Mouse (Mus musculus) CH12.LX (cell line): ENCODE measurements around the gene App. TPM values are rescaled to one million over a fixed set of nuclear protein-coding genes. Genes with fewer than 3 reads are reported as not detected.

ENCODE experiments used
- DNase-seq: peaks from one replicate; pipeline ENCODE4 v3.0.0-alpha.2; 2013; ENCODE audit errors: extremely low read depth
- H3K27ac ChIP-seq: 2 replicates; pipeline ENCODE4 v1.5.1; 2012; ENCODE audit warnings: low read depth, mild to moderate bottlenecking, control low read depth, moderate library complexity; ENCODE audit not compliant: insufficient read depth
- H3K27me3 ChIP-seq: replicated peaks from 2 replicates; pipeline ENCODE3; 2012; ENCODE audit warnings: inconsistent platforms
- H3K36me3 ChIP-seq, 2 experiments: replicated peaks in 1 of 2; 2 replicates each; pipeline versions ENCODE3 to v1.6.1; 2012; ENCODE audit warnings: inconsistent platforms in 1 of 2, low read length in 1 of 2, mild to moderate bottlenecking in 1 of 2, mixed read lengths in 1 of 2, moderate library complexity in 1 of 2; ENCODE audit not compliant: control insufficient read depth in 1 of 2, insufficient read depth in 1 of 2
- H3K4me1 ChIP-seq, 2 experiments: 2 replicates each; pipeline ENCODE4 v1.6.1; 2012; ENCODE audit warnings: inconsistent platforms in 1 of 2, moderate library complexity in 1 of 2; ENCODE audit not compliant: insufficient read depth in 2 of 2, control insufficient read depth in 1 of 2
- H3K4me2 ChIP-seq: 2 replicates; pipeline ENCODE4 v1.6.1; 2012; ENCODE audit warnings: low read depth, mild to moderate bottlenecking, control low read depth; ENCODE audit not compliant: poor library complexity, insufficient read depth, severe bottlenecking
- H3K4me3 ChIP-seq, 3 experiments: fragments of 150-350 bp in 1 of 3; sonication (generic) in 1 of 3; replicated peaks in 1 of 3; 2 replicates each; pipeline versions ENCODE3 to v1.5.1; 2011 to 2012; ENCODE audit warnings: low read depth in 2 of 3, low read length in 2 of 3, mild to moderate bottlenecking in 2 of 3, moderate library complexity in 2 of 3, control low read depth in 1 of 3, improper control_type of control experiment in 1 of 3, inconsistent platforms in 1 of 3, mixed read lengths in 1 of 3; ENCODE audit not compliant: poor library complexity in 1 of 3
- H3K79me2 ChIP-seq: replicated peaks from 2 replicates; pipeline ENCODE4 v1.6.1; 2012; ENCODE audit warnings: mild to moderate bottlenecking, moderate library complexity; ENCODE audit not compliant: control insufficient read depth, poor library complexity, insufficient read depth, severe bottlenecking; ENCODE audit errors: extremely low read depth
- H3K9ac ChIP-seq: 2 replicates; pipeline ENCODE4 v1.6.1; 2012; ENCODE audit warnings: low read depth, mild to moderate bottlenecking, control low read depth, moderate library complexity; ENCODE audit not compliant: insufficient read depth
- H3K9me3 ChIP-seq: replicated peaks from 2 replicates; pipeline ENCODE3; 2012; ENCODE audit warnings: low read length, inconsistent platforms, mixed read lengths
- CHD1 ChIP-seq: IDR thresholded peaks from 2 replicates; pipeline ENCODE4 v1.6.1; 2012; ENCODE audit warnings: low read depth, low read length, improper control_type of control experiment, inconsistent platforms
- CHD2 ChIP-seq: IDR thresholded peaks from 2 replicates; pipeline ENCODE4 v1.6.1; 2011; ENCODE audit warnings: low read length, improper control_type of control experiment
- ELF1 ChIP-seq: IDR thresholded peaks from 2 replicates; pipeline ENCODE4 v1.6.1; 2014; ENCODE audit warnings: low read depth, mild to moderate bottlenecking, inconsistent platforms, low read length, improper control_type of control experiment
- EP300 ChIP-seq: IDR thresholded peaks from 2 replicates; pipeline ENCODE4 v1.6.1; 2011; ENCODE audit warnings: low read length, improper control_type of control experiment
- ETS1 ChIP-seq: conservative IDR thresholded peaks from 2 replicates; pipeline ENCODE4 v1.6.1; 2012; ENCODE audit warnings: low read depth, mild to moderate bottlenecking, inconsistent platforms, low read length, improper control_type of control experiment, moderate library complexity
- IRF4 ChIP-seq: IDR thresholded peaks from 2 replicates; pipeline ENCODE4 v1.6.1; 2014; ENCODE audit warnings: low read depth, mild to moderate bottlenecking, inconsistent platforms, low read length, improper control_type of control experiment
- JUN ChIP-seq: IDR thresholded peaks from 2 replicates; pipeline ENCODE4 v1.6.1; 2011; ENCODE audit warnings: low read depth, mild to moderate bottlenecking, low read length, improper control_type of control experiment, moderate library complexity; ENCODE audit not compliant: insufficient read depth
- JUND ChIP-seq: conservative IDR thresholded peaks from 2 replicates; pipeline ENCODE4 v1.6.1; 2011; ENCODE audit warnings: low read depth, low read length, improper control_type of control experiment
- MAFK ChIP-seq: IDR thresholded peaks from 2 replicates; pipeline ENCODE4 v1.6.1; 2011; ENCODE audit warnings: low read length, improper control_type of control experiment; ENCODE audit not compliant: insufficient replicate concordance
- MAZ ChIP-seq: IDR thresholded peaks from 2 replicates; pipeline ENCODE4 v1.6.1; 2012; ENCODE audit warnings: low read depth, mild to moderate bottlenecking, inconsistent platforms, low read length, improper control_type of control experiment, moderate library complexity
- MXI1 ChIP-seq: IDR thresholded peaks from 2 replicates; pipeline ENCODE4 v1.6.1; 2011; ENCODE audit warnings: mild to moderate bottlenecking, low read depth, low read length, improper control_type of control experiment
- NRF1 ChIP-seq: IDR thresholded peaks from 2 replicates; pipeline ENCODE4 v1.6.1; 2014; ENCODE audit warnings: low read depth, mild to moderate bottlenecking, inconsistent platforms, low read length, improper control_type of control experiment, moderate library complexity
- PAX5 ChIP-seq: IDR thresholded peaks from 2 replicates; pipeline ENCODE4 v1.6.1; 2012; ENCODE audit warnings: low read length, inconsistent platforms, mixed read lengths
- POLR2A ChIP-seq: IDR thresholded peaks from 2 replicates; pipeline ENCODE4 v1.6.1; 2011; ENCODE audit warnings: low read depth, mild to moderate bottlenecking, improper control_type of control experiment, low read length
- RCOR1 ChIP-seq: conservative IDR thresholded peaks from 2 replicates; pipeline ENCODE4 v1.6.1; 2012; ENCODE audit warnings: low read depth, mild to moderate bottlenecking, inconsistent platforms, low read length, improper control_type of control experiment
- SMC3 ChIP-seq: IDR thresholded peaks from 2 replicates; pipeline ENCODE4 v1.6.1; 2011; ENCODE audit warnings: low read depth, low read length, improper control_type of control experiment
- TCF12 ChIP-seq: IDR thresholded peaks from 2 replicates; pipeline ENCODE4 v1.6.1; 2014; ENCODE audit warnings: low read depth, mild to moderate bottlenecking, inconsistent platforms, low read length, improper control_type of control experiment
- USF1 ChIP-seq: IDR thresholded peaks from 2 replicates; pipeline ENCODE4 v1.6.1; 2014; ENCODE audit warnings: low read depth, mild to moderate bottlenecking, inconsistent platforms, low read length, improper control_type of control experiment
- USF2 ChIP-seq: conservative IDR thresholded peaks from 2 replicates; pipeline ENCODE4 v1.6.1; 2011; ENCODE audit warnings: low read depth, low read length, improper control_type of control experiment
- ZNF384 ChIP-seq: IDR thresholded peaks from 2 replicates; pipeline ENCODE4 v1.6.1; 2012; ENCODE audit warnings: low read depth, low read length, improper control_type of control experiment, inconsistent platforms
- dilution Hi-C: fragments of 300-500 bp; cut with MboI; formaldehyde crosslinking; loops from 2 replicates; pipeline ENCODE4 v1.14.3; 2020; ENCODE audit warnings: low sequenced_read_pairs; ENCODE audit not compliant: extremely low pct_unique_long_range_greater_than_20kb, extremely low pct_ligation_motif_present
- in situ Hi-C: fragments of 300-500 bp; cut with MboI; formaldehyde crosslinking; loops from 3 replicates; pipeline ENCODE4 v1.14.3; 2019; ENCODE audit warnings: low sequenced_read_pairs, low pct_ligation_motif_present, low pct_unique_long_range_greater_than_20kb, mixed read lengths
- polyA plus RNA-seq: library from polyadenylated mRNA; unstranded; fragments of >175 nt; gene quantifications from 2 replicates; pipeline ENCODE4 v1.2.1, GENCODE M21; 2012; ENCODE audit warnings: low read depth; ENCODE audit not compliant: insufficient read length
- total RNA-seq, 2 experiments: library from RNA; depleted of rRNA; stranded (reverse); fragments of 300-350 nt in 1 of 2; fragments of >200 nt in 1 of 2; gene quantifications; 2 replicates each; pipeline ENCODE4 v1.2.3; 2012 to 2014

App gene
- total and polyA plus RNA-seq, 3 experiments: 31.1 to 99.2 (median 84.1) TPM

GRCm38 (mm10) chr16:85092644-85093091, 80.9 kb downstream of the App start:
- Histone ChIP-seq H3K4me2 (no peak overlapping the region), H3K9me3 (no peaks in the 10 kb centered on the region), H3K79me2 (no peaks in the 10 kb centered on the region), H3K27me3 (no peaks in the 10 kb centered on the region), H3K4me3 (no peak overlapping the region), H3K4me1 (peaks cover 0 to 20% of the 10 kb centered on the region in 2 experiments; a peak in 2 of 4 replicates), H3K9ac (no peak overlapping the region), H3K27ac (no peak overlapping the region), H3K36me3 (peaks cover 15 to 43% of the 10 kb centered on the region in 2 experiments)
- no peak for TF ChIP-seq ETS1
- TF ChIP-seq EP300: no peak
- TF ChIP-seq USF1: no peak
- no peak for TF ChIP-seq PAX5
- TF ChIP-seq CHD1: no peak
- TF ChIP-seq IRF4: no peak
- no peak for TF ChIP-seq NRF1
- TF ChIP-seq ELF1: no peak
- no peak for TF ChIP-seq MAFK
- TF ChIP-seq ZNF384: no peak
- TF ChIP-seq POLR2A: no peak
- no peak for TF ChIP-seq SMC3
- no peak for TF ChIP-seq USF2
- no peak for TF ChIP-seq JUN
- no peak for TF ChIP-seq RCOR1
- dilution Hi-C loops: no loop called here
- in situ Hi-C loops: no loop called here
- DNase-seq: no peak

GRCm38 (mm10) chr16:85092183-85092582, 81.4 kb downstream of the App start:
- H3K4me1 ChIP-seq: peaks cover 3 to 23% of the 10 kb centered on the region in 2 experiments
- no peak overlapping the region for H3K4me3 ChIP-seq
- DNase-seq: no peak
- no peak for TF ChIP-seq JUN
- no peak for TF ChIP-seq ZNF384
- TF ChIP-seq MAZ: no peak
- TF ChIP-seq MXI1: no peak
- TF ChIP-seq POLR2A: no peak
- no peak for TF ChIP-seq CHD2
- no peak for TF ChIP-seq TCF12
- no peak for TF ChIP-seq JUND
- TF ChIP-seq ELF1: no peak
- TF ChIP-seq, all 38 proteins: peak for 0
- Histone ChIP-seq H3K79me2 (no peaks in the 10 kb centered on the region), H3K27me3 (no peaks in the 10 kb centered on the region), H3K36me3 (peaks cover 14 to 41% of the 10 kb centered on the region in 2 experiments), H3K9ac (no peak overlapping the region), H3K9me3 (no peaks in the 10 kb centered on the region), H3K27ac (no peak overlapping the region), H3K4me2 (no peak overlapping the region)
- dilution Hi-C loops: no loop called here
- in situ Hi-C loops: no loop called here
